Mouse (Mus musculus) limb, embryonic 14.5 days (tissue): ENCODE data around the gene Zic3. TPM values are rescaled to one million over a fixed set of nuclear protein-coding genes. Genes with fewer than 3 reads are reported as not detected.
A peak's percentile ranks its signal among the peaks of the same experiment; 100 is the strongest.

ENCODE experiments used
- ATAC-seq: fragments of 200-750 bp; cut with Nextera tagmentation; 2 replicates; pipeline ENCODE4 v1.8.0; 2017; ENCODE audit warnings: low read depth, moderate number of reproducible peaks, moderate TSS enrichment; ENCODE audit not compliant: low FRiP score
- DNase-seq: peaks from one replicate; pipeline ENCODE4 v3.0.0-alpha.2; 2015; ENCODE audit warnings: low spot score
- H3K27ac ChIP-seq: fragments of 300-500 bp; sonication (generic); replicated peaks from 2 replicates; pipeline ENCODE4 v1.5.1; 2014; ENCODE audit warnings: low read depth, mild to moderate bottlenecking, low read length, moderate library complexity, mixed read lengths
- H3K27me3 ChIP-seq: fragments of 300-500 bp; sonication (generic); 2 replicates; pipeline ENCODE4 v1.6.1; 2014; ENCODE audit warnings: low read length, mixed read lengths; ENCODE audit not compliant: control insufficient read depth, insufficient read depth
- H3K36me3 ChIP-seq: fragments of 300-500 bp; sonication (generic); 2 replicates; pipeline ENCODE4 v1.6.1; 2014; ENCODE audit warnings: mild to moderate bottlenecking, low read length, moderate library complexity, mixed read lengths; ENCODE audit not compliant: control insufficient read depth, insufficient read depth
- H3K4me1 ChIP-seq: fragments of 300-500 bp; sonication (generic); 2 replicates; pipeline ENCODE4 v1.6.1; 2014; ENCODE audit warnings: antibody characterized with exemption, low read length, mixed read lengths; ENCODE audit not compliant: control insufficient read depth, insufficient read depth
- H3K4me2 ChIP-seq: fragments of 300-500 bp; sonication (generic); replicated peaks from 2 replicates; pipeline ENCODE4 v1.6.1; 2014; ENCODE audit warnings: low read depth, mild to moderate bottlenecking, low read length, moderate library complexity; ENCODE audit not compliant: severe bottlenecking
- H3K4me3 ChIP-seq: fragments of 300-500 bp; sonication (generic); replicated peaks from 2 replicates; pipeline ENCODE4 v1.5.1; 2014; ENCODE audit warnings: low read length
- H3K9ac ChIP-seq: fragments of 300-500 bp; sonication (generic); 2 replicates; pipeline ENCODE4 v1.6.1; 2014; ENCODE audit warnings: mild to moderate bottlenecking, low read depth, low read length, moderate library complexity; ENCODE audit not compliant: severe bottlenecking
- H3K9me3 ChIP-seq: fragments of 300-500 bp; sonication (generic); 2 replicates; pipeline ENCODE4 v1.6.1; 2016; ENCODE audit warnings: low read length; ENCODE audit not compliant: control insufficient read depth
- POLR2A ChIP-seq: fragments of 200-500 bp; IDR thresholded peaks from 2 replicates; pipeline ENCODE4 v1.8.0; 2012; ENCODE audit warnings: inconsistent platforms, mild to moderate bottlenecking, moderate library complexity, borderline replicate concordance; ENCODE audit not compliant: insufficient read depth, insufficient read length; ENCODE audit errors: extremely low read depth
- WGBS: fragments of 180-500 bp; shearing (Covaris S2); extraction: QIAGEN DNeasy Blood & Tissue Kit; methylation state at CpG from one replicate; pipeline ENCODE4 v1.1.7; 2014; 5-methylcytosine and 5-hydroxymethylcytosine counted together
- polyA plus RNA-seq, 2 experiments: library from polyadenylated mRNA; depleted of rRNA in 1 of 2; stranded (reverse) in 1 of 2; unstranded in 1 of 2; fragments of >200 nt; fragmentation: Nextera tagmentation in 1 of 2; extraction: Ambion mirVana in 1 of 2; gene quantifications; 2 replicates each; pipeline versions ENCODE4 v1.2.1 to v1.2.3; 2012 to 2014

Zic3 gene
- polyA plus RNA-seq, 2 experiments = 5.8 to 6.8 TPM

DNA sequence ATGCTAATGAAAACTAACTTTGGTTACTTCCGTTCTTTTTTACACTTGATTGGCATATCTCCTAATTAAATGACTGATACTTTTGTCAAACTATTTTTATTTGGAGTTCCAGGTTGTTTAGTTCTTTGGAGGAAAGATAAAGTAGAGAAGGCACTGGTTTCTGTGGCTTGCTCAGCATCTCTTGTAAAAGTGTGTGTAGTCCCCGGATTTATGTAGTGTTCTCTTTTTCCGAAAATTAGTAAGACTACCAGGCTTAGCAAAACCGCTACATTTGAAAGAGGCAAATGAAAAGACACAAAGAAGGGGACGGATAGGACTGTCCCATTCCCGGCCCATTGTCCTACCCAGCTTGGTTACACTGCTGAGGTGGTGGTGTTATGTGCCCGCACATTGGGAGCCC, 10.1 kb downstream of the Zic3 start:
- no peaks in the 10 kb centered on the region for H3K36me3 ChIP-seq
- DNase-seq (no peak), ATAC-seq (no peak)
- H3K9me3 ChIP-seq = no peaks in the 10 kb centered on the region
- peak overlapping the region; percentile 41 for H3K4me3 ChIP-seq
- WGBS = 26% methylated on average over 7 of the region's 7 CpGs
- no peak overlapping the region; the same call in 1 of the 2 replicates for H3K27ac ChIP-seq
- peak overlapping the region; percentile 51 for H3K9ac ChIP-seq
- H3K4me2 ChIP-seq = peak overlapping the region; percentile 69; the same call in 1 of the 2 replicates
- H3K4me1 ChIP-seq = no peaks in the 10 kb centered on the region
- peaks cover 23% of the 10 kb centered on the region for H3K27me3 ChIP-seq
- TF ChIP-seq POLR2A = no peak

- no peaks in the 10 kb centered on the region for H3K36me3 ChIP-seq
- no peak for DNase-seq
- H3K9ac ChIP-seq = peak overlapping the region; percentile 51
- no peaks in the 10 kb centered on the region for H3K4me1 ChIP-seq
- no peak for TF ChIP-seq POLR2A
- peaks cover 19% of the 10 kb centered on the region for H3K27me3 ChIP-seq
- ATAC-seq = no peak
- peak overlapping the region; percentile 69 for H3K4me2 ChIP-seq
- 22% methylated on average over 22 of the region's 22 CpGs for WGBS
- H3K27ac ChIP-seq = no peak overlapping the region
- peak overlapping the region; percentile 41 for H3K4me3 ChIP-seq
- H3K9me3 ChIP-seq = no peaks in the 10 kb centered on the region
Measured at GRCm38 (mm10) chrX:58033521-58033920, 11.0 kb downstream of the Zic3 start.

GRCm38 (mm10) chrX:58038061-58039007, 15.8 kb downstream of the Zic3 start:
- Histone ChIP-seq H3K27ac (peak overlapping the region; percentile 68), H3K4me1 (no peaks in the 10 kb centered on the region), H3K9ac (peak overlapping the region; percentile 55), H3K27me3 (0 out of 2 replicates have a peak, but pooled peaks cover 7% of the 10 kb centered on the region), H3K36me3 (no peaks in the 10 kb centered on the region), H3K4me2 (peak overlapping the region; percentile 50), H3K4me3 (peak overlapping the region; percentile 38), H3K9me3 (no peaks in the 10 kb centered on the region)
- WGBS = 25% methylated on average over 58 of the region's 70 CpGs
- DNase-seq = peak; percentile 36
- TF ChIP-seq POLR2A = 0 out of 2 replicates have a peak, but pooled peaks have one; percentile 15
- ATAC-seq = peak; percentile 92

- no peaks in the 10 kb centered on the region for H3K36me3 ChIP-seq
- no peak overlapping the region for H3K27ac ChIP-seq
- H3K9ac ChIP-seq = no peak overlapping the region
- no peaks in the 10 kb centered on the region for H3K9me3 ChIP-seq
- 0 out of 2 replicates have a peak, but pooled peaks cover 4% of the 10 kb centered on the region for H3K27me3 ChIP-seq
- H3K4me2 ChIP-seq = no peak overlapping the region; the same call in 1 of the 2 replicates
- no peak overlapping the region for H3K4me3 ChIP-seq
- 39% methylated on average over 4 of the region's 4 CpGs for WGBS
- H3K4me1 ChIP-seq = no peaks in the 10 kb centered on the region
- no peak for TF ChIP-seq POLR2A
- ATAC-seq = no peak
- no peak for DNase-seq
Measured at GRCm38 (mm10) chrX:58039703-58040102, 17.2 kb downstream of the Zic3 start.

DNA sequence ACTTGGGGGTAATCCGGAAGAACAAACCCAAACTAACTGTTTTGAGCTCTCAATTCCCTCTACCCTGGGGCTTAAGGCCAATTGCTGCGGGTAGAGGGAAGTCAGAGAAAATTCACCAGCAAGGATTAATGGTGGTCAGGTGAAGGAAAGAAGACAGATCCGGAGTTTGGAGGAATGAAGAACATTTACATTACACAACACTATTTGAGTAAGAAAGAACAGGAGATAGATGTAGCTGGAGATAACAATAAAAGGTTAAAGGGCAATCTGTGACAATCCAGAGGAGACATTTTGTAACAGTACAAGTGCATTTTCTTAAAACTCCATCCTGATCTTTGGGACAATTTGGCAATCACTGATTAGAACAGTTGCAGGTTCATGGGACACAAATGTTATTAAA, 19.4 kb downstream of the Zic3 start:
- H3K4me3 ChIP-seq = no peak overlapping the region
- no peaks in the 10 kb centered on the region for H3K4me1 ChIP-seq
- DNase-seq (no peak), ATAC-seq (no peak)
- no peak overlapping the region for H3K27ac ChIP-seq
- 50% methylated on average over 3 of the region's 3 CpGs for WGBS
- no peaks in the 10 kb centered on the region for H3K36me3 ChIP-seq
- H3K9me3 ChIP-seq = no peaks in the 10 kb centered on the region
- no peak for TF ChIP-seq POLR2A
- no peak overlapping the region for H3K9ac ChIP-seq
- 0 out of 2 replicates have a peak, but pooled peaks cover 4% of the 10 kb centered on the region for H3K27me3 ChIP-seq
- H3K4me2 ChIP-seq = no peak overlapping the region
